Mouse (Mus musculus) hindbrain, embryonic 13.5 days (tissue): ENCODE data around the gene Vmn1r12. TPM values are rescaled to one million over a fixed set of nuclear protein-coding genes. Genes with fewer than 3 reads are reported as not detected.
"Not testable (repeated sequence)": the region's sequence is repeated elsewhere in the genome, so short reads cannot be mapped to it uniquely, and the experiment has no call there.

Experiments
- ATAC-seq: fragments of 200-750 bp; cut with Nextera tagmentation; 2 replicates; pipeline ENCODE4 v1.8.0; 2017; ENCODE audit warnings: moderate TSS enrichment; ENCODE audit not compliant: low FRiP score
- H3K27ac ChIP-seq: fragments of 300-500 bp; sonication (generic); 2 replicates; pipeline ENCODE4 v1.5.1; 2015; ENCODE audit warnings: inconsistent platforms, mild to moderate bottlenecking, moderate library complexity
- H3K27me3 ChIP-seq: fragments of 300-500 bp; sonication (generic); 2 replicates; pipeline ENCODE4 v1.6.1; 2015; ENCODE audit warnings: mild to moderate bottlenecking, inconsistent platforms
- H3K36me3 ChIP-seq: fragments of 300-500 bp; sonication (generic); 2 replicates; pipeline ENCODE4 v1.6.1; 2015; ENCODE audit warnings: mild to moderate bottlenecking, inconsistent platforms
- H3K4me1 ChIP-seq: fragments of 300-500 bp; sonication (generic); replicated peaks from 2 replicates; pipeline ENCODE4 v1.6.1; 2015; ENCODE audit warnings: inconsistent platforms
- H3K4me2 ChIP-seq: fragments of 300-500 bp; sonication (generic); 2 replicates; pipeline ENCODE4 v1.6.1; 2015; ENCODE audit warnings: inconsistent platforms, mild to moderate bottlenecking, moderate library complexity
- H3K4me3 ChIP-seq: fragments of 300-500 bp; sonication (generic); 2 replicates; pipeline ENCODE4 v1.5.1; 2015; ENCODE audit warnings: mild to moderate bottlenecking, inconsistent platforms
- H3K9ac ChIP-seq: fragments of 300-500 bp; sonication (generic); 2 replicates; pipeline ENCODE4 v1.6.1; 2015; ENCODE audit warnings: mild to moderate bottlenecking, inconsistent platforms
- H3K9me3 ChIP-seq: fragments of 300-500 bp; sonication (generic); 2 replicates; pipeline ENCODE4 v1.6.1; 2016; ENCODE audit warnings: inconsistent platforms
- WGBS: fragments of 180-500 bp; shearing (Covaris S2); methylation state at CpG from one replicate; pipeline ENCODE4 v1.1.7; 2015; 5-methylcytosine and 5-hydroxymethylcytosine counted together
- polyA plus RNA-seq: library from polyadenylated mRNA; unstranded; fragments of >200 nt; fragmentation: Nextera tagmentation; extraction: Ambion mirVana; gene quantifications from 2 replicates; pipeline ENCODE4 v1.2.1, GENCODE M21; 2015

Vmn1r12 gene
- not detected in 2 replicates for polyA plus RNA-seq

GRCm38 (mm10) chr6:57156619-57157018 is at the start of gene Vmn1r12:
Vmn1r12 (plus strand) TSS chr6:57156919.
- 84% methylated on average over 2 of the region's 2 CpGs for WGBS
- no peak for ATAC-seq
- Histone ChIP-seq H3K4me1 (no peaks in the 10 kb centered on the region), H3K27me3 (no peaks in the 10 kb centered on the region), H3K36me3 (no peaks in the 10 kb centered on the region), H3K4me2 (no peak within 1 kb of the TSS), H3K4me3 (no peak within 1 kb of the TSS), H3K27ac (no peak within 1 kb of the TSS), H3K9me3 (no peaks in the 10 kb centered on the region), H3K9ac (no peak within 1 kb of the TSS)

- H3K4me3 ChIP-seq = no peak within 1 kb of the TSS
- no peak for ATAC-seq
- no peak within 1 kb of the TSS for H3K4me2 ChIP-seq
- H3K27me3 ChIP-seq = no peaks in the 10 kb centered on the region
- H3K36me3 ChIP-seq = no peaks in the 10 kb centered on the region
- H3K27ac ChIP-seq = no peak within 1 kb of the TSS
- no peaks in the 10 kb centered on the region for H3K9me3 ChIP-seq
- WGBS = 92% methylated on average over 3 of the region's 3 CpGs
- no peak within 1 kb of the TSS for H3K9ac ChIP-seq
- H3K4me1 ChIP-seq = no peaks in the 10 kb centered on the region
Measured at GRCm38 (mm10) chr6:57109154-57109553, 47.6 kb upstream of the Vmn1r12 start, which contains the start of gene Vmn1r10. Vmn1r10 (plus strand) TSS chr6:57109454.

GRCm38 (mm10) chr6:57133155-57133554 is 23.6 kb upstream of the Vmn1r12 start, which contains the start of gene Vmn1r11:
Vmn1r11 (plus strand) TSS chr6:57133455.
- no peaks in the 10 kb centered on the region for H3K4me1 ChIP-seq
- H3K27ac ChIP-seq = no peak within 1 kb of the TSS
- H3K27me3 ChIP-seq = no peaks in the 10 kb centered on the region
- H3K4me2 ChIP-seq = no peak within 1 kb of the TSS
- no peak within 1 kb of the TSS for H3K9ac ChIP-seq
- ATAC-seq = no peak
- H3K9me3 ChIP-seq = no peaks in the 10 kb centered on the region
- WGBS = 83% methylated on average over 1 of the region's 1 CpGs
- no peaks in the 10 kb centered on the region for H3K36me3 ChIP-seq
- no peak within 1 kb of the TSS for H3K4me3 ChIP-seq

- not testable (repeated sequence) for H3K36me3 ChIP-seq, ATAC-seq, H3K4me3 ChIP-seq, H3K27me3 ChIP-seq, H3K4me1 ChIP-seq, H3K27ac ChIP-seq, H3K9me3 ChIP-seq, H3K4me2 ChIP-seq, H3K9ac ChIP-seq
- WGBS = 45% methylated on average over 3 of the region's 3 CpGs
Measured at GRCm38 (mm10) chr6:57190016-57190415, 33.3 kb downstream of the Vmn1r12 start.

- H3K36me3 ChIP-seq, ATAC-seq, H3K9me3 ChIP-seq, H3K4me3 ChIP-seq, H3K4me1 ChIP-seq, H3K27me3 ChIP-seq, H3K9ac ChIP-seq, H3K27ac ChIP-seq, H3K4me2 ChIP-seq: not testable (repeated sequence)
- WGBS = 88% methylated on average over 1 of the region's 1 CpGs
Measured at GRCm38 (mm10) chr6:57202990-57203389, 46.3 kb downstream of the Vmn1r12 start, which contains the start of gene Vmn1r13. Vmn1r13 (plus strand) TSS chr6:57203290.

Other genes starting within 250 kb of the Vmn1r12 start
- 147 and 153 TPM in 2 replicates for gene Nt5c3, start 233.0 kb upstream of the Vmn1r12 start, polyA plus RNA-seq
- 0.44 and 0.65 TPM in 2 replicates for gene Vmn1r4, start 232.9 kb upstream of the Vmn1r12 start, polyA plus RNA-seq
- not detected in 2 replicates for gene Vmn1r5, start 186.6 kb upstream of the Vmn1r12 start, polyA plus RNA-seq
- not detected in 2 replicates for gene Vmn1r6, start 159.7 kb upstream of the Vmn1r12 start, polyA plus RNA-seq
- gene Vmn1r7, start 131.6 kb upstream of the Vmn1r12 start, polyA plus RNA-seq = not detected in 2 replicates
- not detected in 2 replicates for gene Vmn1r8, start 124.6 kb upstream of the Vmn1r12 start, polyA plus RNA-seq
- gene Vmn1r9, start 90.1 kb upstream of the Vmn1r12 start, polyA plus RNA-seq = not detected in 2 replicates
- gene Vmn1r10, start 47.5 kb upstream of the Vmn1r12 start, polyA plus RNA-seq = not detected in 2 replicates
- gene Vmn1r11, start 23.5 kb upstream of the Vmn1r12 start, polyA plus RNA-seq = not detected in 2 replicates
- gene Vmn1r13, start 46.4 kb downstream of the Vmn1r12 start, polyA plus RNA-seq = not detected in 2 replicates
- not detected in 2 replicates for gene Vmn1r14, start 74.8 kb downstream of the Vmn1r12 start, polyA plus RNA-seq
- gene Vmn1r15, start 101.0 kb downstream of the Vmn1r12 start, polyA plus RNA-seq = not detected in 2 replicates
- gene Vmn1r16, start 172.6 kb downstream of the Vmn1r12 start, polyA plus RNA-seq = not detected in 2 replicates
- not detected in 2 replicates for gene Vmn1r17, start 206.8 kb downstream of the Vmn1r12 start, polyA plus RNA-seq
- gene Vmn1r18, start 238.9 kb downstream of the Vmn1r12 start, polyA plus RNA-seq = not detected in 2 replicates
- not detected in 2 replicates for gene Vmn1r19, start 246.9 kb downstream of the Vmn1r12 start, polyA plus RNA-seq